Mouse (Mus musculus) mature B cell (primary cell): ENCODE results near the gene Ano5.

ENCODE experiments used
- in situ Hi-C: fragments of 300-500 bp; cut with MboI; formaldehyde crosslinking; loops from 2 replicates; pipeline ENCODE4 v1.14.3; 2019

Gene Ano5

DNA sequence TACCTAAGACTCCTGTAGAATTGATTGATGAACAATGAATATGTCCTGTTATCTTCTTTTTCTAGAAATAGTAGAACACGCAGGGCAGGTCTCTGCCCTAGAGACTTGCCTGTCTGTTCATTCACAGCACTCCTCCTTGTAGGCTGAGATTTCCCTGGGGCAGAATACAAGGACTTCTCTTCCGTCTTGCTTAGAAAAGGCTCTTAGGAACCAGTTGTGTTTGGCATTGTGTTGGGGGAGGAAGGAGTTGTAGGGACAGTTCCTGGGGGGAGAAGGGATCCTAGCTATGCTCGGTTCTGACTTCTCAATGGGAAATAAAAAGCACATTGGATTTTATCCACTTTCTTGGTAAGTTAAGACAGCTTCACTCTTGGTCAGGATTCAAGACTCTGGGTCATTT, 118.4 kb downstream of the Ano5 start:
- in situ Hi-C loops: no loop called here

GRCm38 (mm10) chr7:51631171-51631570, 120.3 kb downstream of the Ano5 start:
- in situ Hi-C loops: no loop called here

DNA sequence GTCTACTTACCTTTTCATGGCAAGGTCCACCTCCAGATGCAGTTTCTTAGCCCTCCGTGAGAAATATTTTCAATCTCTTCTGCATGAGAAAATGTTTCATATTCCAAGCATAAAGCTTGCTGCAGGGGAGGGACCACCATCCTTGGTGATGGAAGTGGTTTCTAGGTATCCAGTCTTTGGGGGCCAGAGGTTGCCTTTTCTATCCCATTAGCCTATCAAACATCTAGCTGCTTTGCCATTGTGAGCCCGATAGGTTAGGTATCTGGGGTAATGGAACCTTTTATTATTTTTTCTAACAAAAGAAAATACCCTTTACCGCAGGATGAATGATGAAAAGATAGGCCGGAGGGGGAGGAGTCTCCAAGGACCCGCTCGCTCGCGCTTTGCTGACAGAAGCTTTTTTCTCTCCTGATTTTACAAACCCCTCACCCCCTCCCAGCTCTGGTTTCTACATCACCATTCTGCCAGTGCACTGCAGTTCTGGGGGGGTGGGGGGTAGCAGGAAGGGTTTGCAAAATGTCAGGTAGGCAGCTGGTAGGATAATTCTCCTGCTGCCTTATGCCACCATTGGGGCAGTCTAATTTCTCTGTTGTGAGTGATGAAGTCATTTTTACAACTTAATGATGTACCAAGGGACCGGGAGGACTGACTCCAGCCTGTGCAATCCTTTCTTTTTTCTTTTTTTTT, 121.9 kb downstream of the Ano5 start:
- in situ Hi-C loops: no loop called here

GRCm38 (mm10) chr7:51633230-51633844, 122.5 kb downstream of the Ano5 start:
- in situ Hi-C loops: no loop called here
